In genomic region chr11:69150444-69150843, GRCm38 (mm10) we compare ENCODE assay signal across 7 mouse cellular contexts. TPM values are rescaled to one million over a fixed set of nuclear protein-coding genes. Genes with fewer than 3 reads are reported as not detected.
A peak's percentile ranks its signal among the peaks of the same experiment; 100 is the strongest.
DNase-seq lines count a peak whose midpoint lies in the region; ATAC-seq and TF ChIP-seq lines count a peak whose summit lies in the region.

No protein-coding gene starts in this region.

- TF ChIP-seq POLR2A in brain, embryonic 14.5 days (IDR thresholded peaks at IDR 0.05; ENCODE audit: borderline replicate concordance, extremely low read depth, insufficient read depth, insufficient read length, poor library complexity, severe bottlenecking), result no peak

- DNase-seq in MN1 (ENCODE audit: low spot score), result peak; percentile 67
- DNase-seq in brain, embryonic 14.5 days (ENCODE audit: low read depth), result peak; percentile 81
- DNase-seq in heart, postnatal 4 days, result peak; percentile 82
- peak; percentile 79 to 82 for DNase-seq in layer of hippocampus, postnatal 10 days (ENCODE audit: low spot score in 2 of 2)
- peak; percentile 84 for DNase-seq in lung, postnatal 36 days
- DNase-seq in right cerebral cortex, postnatal 25 days, result peak; percentile 52

- peak; percentile 53; the same call in 1 of the 2 replicates for ATAC-seq in erythroblast, adult 5-6 weeks (replicated peaks; ENCODE audit: low FRiP score, poor library complexity, severe bottlenecking)

- TF ChIP-seq CTCF in brain, embryonic 14.5 days (IDR thresholded peaks at IDR 0.05; ENCODE audit: borderline replicate concordance, extremely low read depth, insufficient read depth, insufficient read length), result peak; percentile 76; the same call in 1 of the 2 replicates

RNA-seq across cellular contexts. Expression of gene Alox12b, which starts 6.3 kb away (rescaled TPM):
- 0.13 and 0.23 TPM in 2 replicates for polyA plus RNA-seq in brain, embryonic 14.5 days (2012; rRNA removed)
- total RNA-seq in erythroblast, adult 5-6 weeks (2015; ENCODE audit: low replicate concordance), result not detected in 2 replicates
- not detected in 2 replicates for total RNA-seq in erythroblast, adult 5-6 weeks (2017; ENCODE audit: low replicate concordance)
- not detected for total RNA-seq in heart, postnatal 4 days (2021)
- total RNA-seq in layer of hippocampus, postnatal 10 days (2021), result under 1 TPM; 0.27 to 0.31 TPM

RNA-seq across cellular contexts. Expression of gene Aloxe3, which starts 24.7 kb away (rescaled TPM):
- 2.8 and 3.5 TPM in 2 replicates for polyA plus RNA-seq in brain, embryonic 14.5 days (2012; rRNA removed)
- total RNA-seq in erythroblast, adult 5-6 weeks (2015; ENCODE audit: low replicate concordance), result not detected in 2 replicates
- total RNA-seq in erythroblast, adult 5-6 weeks (2017; ENCODE audit: low replicate concordance), result 0.51 TPM in 1 of 2 replicates, not detected in the other
- total RNA-seq in heart, postnatal 4 days (2021), result under 1 TPM in 1 of 2 experiments, not detected in 1; 0.45 TPM
- 1 to 10 TPM; 5.8 to 6.6 TPM for total RNA-seq in layer of hippocampus, postnatal 10 days (2021)

RNA-seq across cellular contexts. Expression of gene 9130213A22Rik, which starts 28.1 kb away (rescaled TPM):
- polyA plus RNA-seq in brain, embryonic 14.5 days (2012; rRNA removed), result 0.33 and 0.47 TPM in 2 replicates
- not detected in 2 replicates for total RNA-seq in erythroblast, adult 5-6 weeks (2015; ENCODE audit: low replicate concordance)
- total RNA-seq in erythroblast, adult 5-6 weeks (2017; ENCODE audit: low replicate concordance), result not detected in 2 replicates
- under 1 TPM; 0.29 to 0.65 TPM for total RNA-seq in heart, postnatal 4 days (2021)
- under 1 TPM; 0.59 to 0.89 TPM for total RNA-seq in layer of hippocampus, postnatal 10 days (2021)

RNA-seq across cellular contexts. Expression of gene Hes7, which starts 30.2 kb away (rescaled TPM):
- 0.42 and 0.45 TPM in 2 replicates for polyA plus RNA-seq in brain, embryonic 14.5 days (2012; rRNA removed)
- total RNA-seq in erythroblast, adult 5-6 weeks (2015; ENCODE audit: low replicate concordance), result not detected in 2 replicates
- not detected in 2 replicates for total RNA-seq in erythroblast, adult 5-6 weeks (2017; ENCODE audit: low replicate concordance)
- under 1 TPM; 0.23 to 0.29 TPM for total RNA-seq in heart, postnatal 4 days (2021)
- total RNA-seq in layer of hippocampus, postnatal 10 days (2021), result under 1 TPM; 0.54 to 0.96 TPM

RNA-seq across cellular contexts. Expression of gene Alox8, which starts 47.2 kb away (rescaled TPM):
- polyA plus RNA-seq in brain, embryonic 14.5 days (2012; rRNA removed), result 0.05 and 0.25 TPM in 2 replicates
- not detected in 2 replicates for total RNA-seq in erythroblast, adult 5-6 weeks (2015; ENCODE audit: low replicate concordance)
- total RNA-seq in erythroblast, adult 5-6 weeks (2017; ENCODE audit: low replicate concordance), result 0.34 TPM in 1 of 2 replicates, not detected in the other
- total RNA-seq in heart, postnatal 4 days (2021), result 1 to 10 TPM; 3.8 to 5.0 TPM
- total RNA-seq in layer of hippocampus, postnatal 10 days (2021), result 1 to 10 TPM; 5.2 to 6.9 TPM

Comparison
In these comparisons a context has a peak if more than half of its experiments do, and no peak if none do; other contexts are left out.
1. Peak in every context shown above with its lines: DNase-seq and ATAC-seq.
2. RNA of gene Aloxe3, which starts 24.7 kb away (total RNA-seq): 5.8 to 6.6 TPM in layer of hippocampus, postnatal 10 days; 0.51 TPM in erythroblast, adult 5-6 weeks and 0.45 TPM in heart, postnatal 4 days; every median in the first group is over 4 times any median in the second.